Mouse (Mus musculus) ES-Bruce4 (cell line): ENCODE measurements around the gene Zfp146.
A peak's percentile ranks its signal among the peaks of the same experiment; 100 is the strongest.

Source experiments
- CTCF ChIP-seq: IDR thresholded peaks from one replicate; pipeline ENCODE4 v1.8.1; 2011; ENCODE audit warnings: low read depth, low read length
- POLR2A ChIP-seq: IDR thresholded peaks from one replicate; pipeline ENCODE4 v1.8.1; 2011; ENCODE audit warnings: low read length; ENCODE audit not compliant: insufficient read depth

- peak; percentile 51 for TF ChIP-seq CTCF
- TF ChIP-seq POLR2A, result no peak
Measured at GRCm38 (mm10) chr7:30163113-30163512, 6.4 kb downstream of the Zfp146 start.
